24 mouse cellular contexts compared by ENCODE assay signal in genomic region chr13:71513204-71513603, GRCm38 (mm10).
DNase-seq lines count a peak whose midpoint lies in the region; ATAC-seq and TF ChIP-seq lines count a peak whose summit lies in the region.
"Had no signal": no experiment of that assay in that cellular context is flagged by ENCODE, and none has a peak within 500 bp of the region (broad histone marks: within the 10 kb centered on the region; RNA-seq: fewer than 3 reads in every experiment).

No protein-coding gene starts in this region.

- no peaks in the 10 kb centered on the region for H3K9me3 ChIP-seq in forebrain, embryonic 15.5 days
- no peaks in the 10 kb centered on the region for H3K9me3 ChIP-seq in forebrain, embryonic 11.5 days (ENCODE audit: control insufficient read depth, low read length)
- H3K9me3 ChIP-seq in neural tube, embryonic 11.5 days (ENCODE audit: control insufficient read depth, low read length), result no peaks in the 10 kb centered on the region
- H3K9me3 ChIP-seq in neural tube, embryonic 15.5 days (replicated peaks), result no peaks in the 10 kb centered on the region
- H3K9me3 ChIP-seq in forebrain, postnatal 0 days (ENCODE audit: low read length), result no peaks in the 10 kb centered on the region
- no peaks in the 10 kb centered on the region for H3K9me3 ChIP-seq in limb, embryonic 14.5 days (ENCODE audit: control insufficient read depth, low read length)
- H3K9me3 ChIP-seq in intestine, embryonic 16.5 days (ENCODE audit: control insufficient read depth, low read length), result no peaks in the 10 kb centered on the region
- H3K9me3 ChIP-seq: embryonic facial prominence, embryonic 12.5 days; hindbrain, embryonic 13.5 days; liver, embryonic 15.5 days had no signal

- ATAC-seq in forebrain, embryonic 15.5 days (replicated peaks), result 0 out of 2 replicates have a peak, but pooled peaks have one; percentile 55
- no peak for ATAC-seq in forebrain, embryonic 11.5 days (replicated peaks; ENCODE audit: low FRiP score)
- peak; percentile 38; the same call in 1 of the 2 replicates for ATAC-seq in neural tube, embryonic 11.5 days (ENCODE audit: insufficient read depth, low FRiP score, low TSS enrichment)
- no peak; the same call in 1 of the 2 replicates for ATAC-seq in neural tube, embryonic 15.5 days (ENCODE audit: low FRiP score)
- peak; percentile 27 for ATAC-seq in forebrain, postnatal 0 days
- peak; percentile 63 for ATAC-seq in limb, embryonic 14.5 days (ENCODE audit: low FRiP score, low read depth)
- ATAC-seq in intestine, embryonic 16.5 days, result no peak

- no peak overlapping the region for H3K27ac ChIP-seq in forebrain, embryonic 15.5 days (replicated peaks)
- H3K27ac ChIP-seq in forebrain, embryonic 11.5 days (ENCODE audit: low read depth, low read length), result no peak overlapping the region
- H3K27ac ChIP-seq in neural tube, embryonic 11.5 days (ENCODE audit: low read depth, low read length), result no peak overlapping the region
- no peak overlapping the region for H3K27ac ChIP-seq in neural tube, embryonic 15.5 days (replicated peaks)
- H3K27ac ChIP-seq in forebrain, postnatal 0 days (ENCODE audit: low read depth, low read length), result no peak overlapping the region
- 0 out of 2 replicates have a peak overlapping the region, but pooled peaks have one; percentile 21 for H3K27ac ChIP-seq in limb, embryonic 14.5 days (replicated peaks; ENCODE audit: low read depth, low read length)
- no peak overlapping the region for H3K27ac ChIP-seq in intestine, embryonic 16.5 days (ENCODE audit: low read length)
- H3K27ac ChIP-seq: embryonic facial prominence, embryonic 12.5 days; hindbrain, embryonic 13.5 days; liver, embryonic 15.5 days had no signal

- peaks cover 6% of the 10 kb centered on the region for H3K4me1 ChIP-seq in forebrain, embryonic 15.5 days
- peaks cover 2% of the 10 kb centered on the region; the same call in 1 of the 2 replicates for H3K4me1 ChIP-seq in forebrain, embryonic 11.5 days (replicated peaks; ENCODE audit: control insufficient read depth, insufficient read depth, low read length)
- H3K4me1 ChIP-seq in neural tube, embryonic 11.5 days (ENCODE audit: control insufficient read depth, insufficient read depth, low read length), result 0 out of 2 replicates have a peak, but pooled peaks cover under 1% of the 10 kb centered on the region
- peaks cover 1% of the 10 kb centered on the region; the same call in 1 of the 2 replicates for H3K4me1 ChIP-seq in neural tube, embryonic 15.5 days
- peaks cover under 1% of the 10 kb centered on the region; the same call in 1 of the 2 replicates for H3K4me1 ChIP-seq in forebrain, postnatal 0 days (ENCODE audit: insufficient read depth)
- no peaks in the 10 kb centered on the region for H3K4me1 ChIP-seq in limb, embryonic 14.5 days (ENCODE audit: control insufficient read depth, insufficient read depth, low read length)
- H3K4me1 ChIP-seq in intestine, embryonic 16.5 days (ENCODE audit: control insufficient read depth, insufficient read depth, low read length), result no peaks in the 10 kb centered on the region
- H3K4me1 ChIP-seq: embryonic facial prominence, embryonic 12.5 days; liver, embryonic 15.5 days had no signal

- WGBS in forebrain, embryonic 15.5 days, result 20% methylated on average over 6 of the region's 6 CpGs
- WGBS in forebrain, embryonic 11.5 days, result 53% methylated on average over 6 of the region's 6 CpGs
- WGBS in neural tube, embryonic 11.5 days, result 28% methylated on average over 6 of the region's 6 CpGs
- 19% methylated on average over 6 of the region's 6 CpGs for WGBS in neural tube, embryonic 15.5 days
- 27% methylated on average over 6 of the region's 6 CpGs for WGBS in forebrain, postnatal 0 days
- WGBS in limb, embryonic 14.5 days, result 27% methylated on average over 6 of the region's 6 CpGs
- 58% methylated on average over 6 of the region's 6 CpGs for WGBS in intestine, embryonic 16.5 days

- TF ChIP-seq POLR2A in limb, embryonic 14.5 days (IDR thresholded peaks at IDR 0.05; ENCODE audit: borderline replicate concordance, extremely low read depth, insufficient read depth, insufficient read length), result no peak

- H3K9ac ChIP-seq in forebrain, embryonic 15.5 days (replicated peaks), result no peak overlapping the region
- H3K9ac ChIP-seq in forebrain, embryonic 11.5 days (ENCODE audit: low read length), result no peak overlapping the region
- H3K9ac ChIP-seq in neural tube, embryonic 11.5 days (ENCODE audit: low read length), result no peak overlapping the region
- H3K9ac ChIP-seq in neural tube, embryonic 15.5 days (replicated peaks), result no peak overlapping the region
- H3K9ac ChIP-seq in forebrain, postnatal 0 days, result no peak overlapping the region
- H3K9ac ChIP-seq in limb, embryonic 14.5 days (ENCODE audit: low read depth, low read length, severe bottlenecking), result no peak overlapping the region
- no peak overlapping the region for H3K9ac ChIP-seq in intestine, embryonic 16.5 days (ENCODE audit: low read depth, low read length)
- H3K9ac ChIP-seq: embryonic facial prominence, embryonic 12.5 days; hindbrain, embryonic 13.5 days; liver, embryonic 15.5 days; lung, embryonic 14.5 days had no signal

- no peaks in the 10 kb centered on the region; the same call in 1 of the 2 replicates for H3K27me3 ChIP-seq in forebrain, embryonic 15.5 days
- peaks cover 10% of the 10 kb centered on the region; the same call in 1 of the 2 replicates for H3K27me3 ChIP-seq in forebrain, embryonic 11.5 days (ENCODE audit: control insufficient read depth, insufficient read depth, low read length)
- no peaks in the 10 kb centered on the region for H3K27me3 ChIP-seq in neural tube, embryonic 11.5 days (ENCODE audit: control insufficient read depth, insufficient read depth, low read length)
- no peaks in the 10 kb centered on the region; the same call in 1 of the 2 replicates for H3K27me3 ChIP-seq in neural tube, embryonic 15.5 days (replicated peaks)
- no peaks in the 10 kb centered on the region for H3K27me3 ChIP-seq in forebrain, postnatal 0 days (ENCODE audit: insufficient read depth, low read length)
- no peaks in the 10 kb centered on the region for H3K27me3 ChIP-seq in limb, embryonic 14.5 days (ENCODE audit: control insufficient read depth, insufficient read depth, low read length)
- H3K27me3 ChIP-seq in intestine, embryonic 16.5 days (replicated peaks; ENCODE audit: control insufficient read depth, insufficient read depth, low read length), result no peaks in the 10 kb centered on the region
- H3K27me3 ChIP-seq: liver, embryonic 15.5 days had no signal

- H3K36me3 ChIP-seq in forebrain, embryonic 15.5 days, result no peaks in the 10 kb centered on the region
- H3K36me3 ChIP-seq in forebrain, embryonic 11.5 days (ENCODE audit: control insufficient read depth, insufficient read depth, low read length), result no peaks in the 10 kb centered on the region
- no peaks in the 10 kb centered on the region for H3K36me3 ChIP-seq in neural tube, embryonic 11.5 days (ENCODE audit: control insufficient read depth, insufficient read depth, low read length)
- H3K36me3 ChIP-seq in neural tube, embryonic 15.5 days, result no peaks in the 10 kb centered on the region
- H3K36me3 ChIP-seq in forebrain, postnatal 0 days (ENCODE audit: insufficient read depth), result no peaks in the 10 kb centered on the region
- H3K36me3 ChIP-seq in limb, embryonic 14.5 days (ENCODE audit: control insufficient read depth, insufficient read depth, low read length), result no peaks in the 10 kb centered on the region
- H3K36me3 ChIP-seq in intestine, embryonic 16.5 days (ENCODE audit: control insufficient read depth, insufficient read depth, low read length), result no peaks in the 10 kb centered on the region
- H3K36me3 ChIP-seq: embryonic facial prominence, embryonic 12.5 days; hindbrain, embryonic 13.5 days; liver, embryonic 15.5 days had no signal

- no peak for DNase-seq in forebrain, embryonic 11.5 days (ENCODE audit: low spot score)
- no peak for DNase-seq in neural tube, embryonic 11.5 days (ENCODE audit: low spot score)
- no peak for DNase-seq in forebrain, postnatal 0 days
- peak; percentile 29 for DNase-seq in limb, embryonic 14.5 days (ENCODE audit: low spot score)
- DNase-seq in urinary bladder, adult 18-20 months (ENCODE audit: low spot score in 2 of 2), result no peak
- DNase-seq: adrenal gland, postnatal 25 days; B cell, adult 2 months; cerebellum, adult 2 months; cerebellum, postnatal 14 days; gastrocnemius, postnatal 25 days; heart, adult 18-20 months; heart, postnatal 36 days; kidney, adult 11 months; kidney, postnatal 14 days; layer of hippocampus, adult 9-11 months; lung, embryonic 14.5 days; lung, postnatal 14 days had no signal

- no peak overlapping the region for H3K4me2 ChIP-seq in forebrain, embryonic 15.5 days (replicated peaks)
- H3K4me2 ChIP-seq in forebrain, embryonic 11.5 days (ENCODE audit: low read depth, low read length, severe bottlenecking), result no peak overlapping the region
- H3K4me2 ChIP-seq in neural tube, embryonic 11.5 days (ENCODE audit: low read depth), result no peak overlapping the region
- no peak overlapping the region for H3K4me2 ChIP-seq in neural tube, embryonic 15.5 days
- H3K4me2 ChIP-seq in forebrain, postnatal 0 days (ENCODE audit: low read depth), result no peak overlapping the region
- no peak overlapping the region for H3K4me2 ChIP-seq in limb, embryonic 14.5 days (replicated peaks; ENCODE audit: low read depth, low read length, severe bottlenecking)
- H3K4me2 ChIP-seq in intestine, embryonic 16.5 days (ENCODE audit: low read depth, low read length), result no peak overlapping the region
- H3K4me2 ChIP-seq: embryonic facial prominence, embryonic 12.5 days; heart, embryonic 11.5 days; hindbrain, embryonic 13.5 days; liver, embryonic 15.5 days; lung, embryonic 14.5 days had no signal

- TF ChIP-seq CTCF in forebrain, postnatal 0 days (IDR thresholded peaks at IDR 0.05; ENCODE audit: low read depth), result no peak

- H3K4me3 ChIP-seq in forebrain, embryonic 15.5 days, result no peak overlapping the region
- H3K4me3 ChIP-seq in forebrain, embryonic 11.5 days (ENCODE audit: low read depth, low read length), result no peak overlapping the region
- no peak overlapping the region for H3K4me3 ChIP-seq in neural tube, embryonic 11.5 days (ENCODE audit: low read depth, low read length)
- no peak overlapping the region for H3K4me3 ChIP-seq in neural tube, embryonic 15.5 days (replicated peaks)
- no peak overlapping the region for H3K4me3 ChIP-seq in forebrain, postnatal 0 days (ENCODE audit: low read depth, low read length)
- no peak overlapping the region for H3K4me3 ChIP-seq in limb, embryonic 14.5 days (replicated peaks; ENCODE audit: low read length)
- no peak overlapping the region for H3K4me3 ChIP-seq in intestine, embryonic 16.5 days (ENCODE audit: low read length)
- H3K4me3 ChIP-seq: embryonic facial prominence, embryonic 12.5 days; hindbrain, embryonic 13.5 days; liver, embryonic 15.5 days had no signal

Comparison
In these comparisons a context has a peak if more than half of its experiments do, and no peak if none do; other contexts are left out.
1. ATAC-seq: peak in forebrain, embryonic 15.5 days (single experiment), neural tube, embryonic 11.5 days (single experiment), forebrain, postnatal 0 days (single experiment) and limb, embryonic 14.5 days (single experiment); none in forebrain, embryonic 11.5 days (single experiment), neural tube, embryonic 15.5 days (single experiment) and intestine, embryonic 16.5 days (single experiment).